Mouse (Mus musculus) hindbrain, embryonic 12.5 days (tissue): ENCODE data around the gene Ddx10. TPM values are rescaled to one million over a fixed set of nuclear protein-coding genes. Genes with fewer than 3 reads are reported as not detected.

Source experiments
- ATAC-seq: fragments of 200-750 bp; cut with Nextera tagmentation; 2 replicates; pipeline ENCODE4 v1.8.0; 2017; ENCODE audit warnings: moderate TSS enrichment; ENCODE audit not compliant: low FRiP score
- H3K27ac ChIP-seq: fragments of 300-500 bp; sonication (generic); 2 replicates; pipeline ENCODE4 v1.5.1; 2016; ENCODE audit warnings: mild to moderate bottlenecking
- H3K27me3 ChIP-seq: fragments of 300-500 bp; sonication (generic); 2 replicates; pipeline ENCODE4 v1.6.1; 2016; ENCODE audit warnings: mild to moderate bottlenecking
- H3K36me3 ChIP-seq: fragments of 300-500 bp; sonication (generic); 2 replicates; pipeline ENCODE4 v1.6.1; 2016; ENCODE audit warnings: mild to moderate bottlenecking
- H3K4me1 ChIP-seq: fragments of 300-500 bp; sonication (generic); 2 replicates; pipeline ENCODE4 v1.6.1; 2016
- H3K4me2 ChIP-seq: fragments of 300-500 bp; sonication (generic); replicated peaks from 2 replicates; pipeline ENCODE4 v1.6.1; 2016; ENCODE audit warnings: mild to moderate bottlenecking
- H3K4me3 ChIP-seq: fragments of 300-500 bp; sonication (generic); 2 replicates; pipeline ENCODE4 v1.5.1; 2016; ENCODE audit warnings: mild to moderate bottlenecking
- H3K9ac ChIP-seq: fragments of 300-500 bp; sonication (generic); 2 replicates; pipeline ENCODE4 v1.6.1; 2016; ENCODE audit warnings: mild to moderate bottlenecking, moderate library complexity
- H3K9me3 ChIP-seq: fragments of 300-500 bp; sonication (generic); replicated peaks from 2 replicates; pipeline ENCODE4 v1.6.1; 2016; ENCODE audit warnings: mild to moderate bottlenecking
- WGBS: fragments of 180-500 bp; shearing (Covaris S2); methylation state at CpG from one replicate; pipeline ENCODE4 v1.1.7; 2016; 5-methylcytosine and 5-hydroxymethylcytosine counted together
- polyA plus RNA-seq: library from polyadenylated mRNA; unstranded; fragments of >200 nt; fragmentation: Nextera tagmentation; extraction: Ambion mirVana; gene quantifications from 2 replicates; pipeline ENCODE4 v1.2.1, GENCODE M21; 2016

Gene Ddx10
- polyA plus RNA-seq, 1 experiment from 2014 or later, result 28.1 TPM

DNA sequence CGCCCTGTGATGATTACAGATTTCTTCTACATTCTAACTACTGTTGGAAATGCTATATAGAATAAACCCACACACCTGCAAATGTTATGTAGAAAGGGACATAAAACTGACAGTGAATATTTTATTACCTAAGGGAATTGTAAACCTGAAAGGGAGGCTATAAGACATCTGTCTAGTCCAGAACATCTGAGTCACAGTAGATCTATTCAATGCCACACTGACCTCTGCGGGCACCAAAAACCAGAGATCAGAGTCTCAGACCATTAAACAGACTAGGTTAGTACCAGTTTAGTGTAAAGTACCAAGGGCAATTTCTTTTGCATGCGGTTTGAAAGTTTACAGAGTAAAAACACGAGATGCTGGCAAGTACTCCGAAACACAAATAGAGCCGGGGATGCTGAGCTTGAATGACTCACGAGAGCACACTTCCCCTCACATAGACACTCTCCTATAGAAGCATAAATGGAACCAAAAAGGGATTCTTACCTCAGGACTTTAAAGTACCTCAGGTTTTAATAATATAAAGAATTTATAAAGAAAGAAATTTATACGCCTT lies 107.2 kb downstream of the Ddx10 start:
- Histone ChIP-seq H3K4me1 (no peaks in the 10 kb centered on the region), H3K9me3 (no peaks in the 10 kb centered on the region), H3K4me2 (no peak overlapping the region), H3K27me3 (no peaks in the 10 kb centered on the region), H3K27ac (no peak overlapping the region), H3K9ac (no peak overlapping the region), H3K4me3 (no peak overlapping the region), H3K36me3 (no peaks in the 10 kb centered on the region)
- no peak for ATAC-seq
- WGBS, result 93% methylated on average over 8 of the region's 8 CpGs

DNA sequence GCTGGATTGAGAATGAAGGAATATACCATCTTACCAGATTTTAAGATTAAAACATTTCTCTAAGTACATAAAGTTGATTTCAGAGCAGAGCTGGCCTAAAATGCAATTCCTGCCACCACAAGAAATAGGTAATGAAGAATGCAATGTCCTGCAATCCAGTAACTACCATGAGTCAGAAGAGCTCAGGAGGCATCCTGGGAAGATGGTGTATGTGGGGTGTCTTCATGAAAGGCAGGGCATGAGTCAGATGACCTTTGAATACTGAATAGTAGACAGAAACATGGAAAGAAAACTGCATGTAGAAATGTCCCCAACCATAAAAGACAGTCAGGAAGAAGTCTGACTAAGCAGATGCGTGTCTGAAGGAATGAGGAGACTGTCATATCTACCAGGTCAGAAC lies 115.0 kb downstream of the Ddx10 start:
- no peak overlapping the region for H3K4me3 ChIP-seq
- H3K27me3 ChIP-seq, result no peaks in the 10 kb centered on the region
- H3K4me2 ChIP-seq, result no peak overlapping the region
- no peaks in the 10 kb centered on the region for H3K4me1 ChIP-seq
- ATAC-seq, result no peak
- 100% methylated on average over 1 of the region's 1 CpGs for WGBS
- no peak overlapping the region for H3K27ac ChIP-seq
- H3K9me3 ChIP-seq, result no peaks in the 10 kb centered on the region
- H3K9ac ChIP-seq, result no peak overlapping the region
- no peaks in the 10 kb centered on the region for H3K36me3 ChIP-seq

DNA sequence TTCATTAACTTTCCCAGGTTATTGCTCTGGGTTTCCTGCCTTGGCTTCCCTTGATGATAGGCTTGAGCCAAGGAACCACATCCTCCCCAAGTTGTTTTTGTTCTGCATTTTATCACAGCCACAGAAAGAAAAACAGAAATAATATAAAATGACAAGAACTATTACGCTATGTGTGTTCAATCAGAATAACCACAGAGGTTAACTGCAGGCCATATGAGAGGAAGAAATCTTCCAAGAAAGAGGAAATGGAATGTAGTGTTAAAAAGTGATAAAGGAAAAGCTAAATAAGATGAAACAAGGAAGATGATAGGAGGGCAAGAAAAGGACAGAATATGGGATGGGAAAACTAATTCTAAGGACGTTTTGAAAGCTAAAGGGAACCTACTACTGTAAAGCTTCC lies 117.4 kb downstream of the Ddx10 start:
- Histone ChIP-seq H3K36me3 (no peaks in the 10 kb centered on the region), H3K4me1 (no peaks in the 10 kb centered on the region), H3K27ac (no peak overlapping the region), H3K4me2 (no peak overlapping the region), H3K9ac (no peak overlapping the region), H3K27me3 (no peaks in the 10 kb centered on the region), H3K9me3 (no peaks in the 10 kb centered on the region), H3K4me3 (no peak overlapping the region)
- ATAC-seq, result no peak
- WGBS, result 86% methylated on average over 2 of the region's 2 CpGs

DNA sequence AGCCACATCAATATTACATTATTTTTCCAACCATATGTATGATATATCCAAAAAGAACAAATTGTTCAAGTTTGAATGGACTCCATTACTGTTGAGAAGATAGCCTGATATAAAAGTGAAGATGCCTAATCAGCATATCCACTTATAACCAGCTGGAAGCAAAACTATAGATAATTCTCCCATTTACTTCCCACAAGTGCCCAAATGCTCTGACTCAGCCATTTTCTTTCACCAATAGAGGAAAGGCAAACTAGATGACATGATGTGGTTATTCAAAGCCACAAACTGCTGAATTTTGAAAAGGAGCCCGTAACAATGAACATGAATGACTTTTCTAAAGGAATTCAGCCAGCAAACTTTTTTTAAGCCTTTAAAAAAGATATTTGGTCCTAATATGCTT lies 146.8 kb downstream of the Ddx10 start:
- Histone ChIP-seq H3K9ac (no peak overlapping the region), H3K4me3 (no peak overlapping the region), H3K9me3 (no peaks in the 10 kb centered on the region), H3K4me1 (no peaks in the 10 kb centered on the region), H3K4me2 (no peak overlapping the region), H3K27ac (no peak overlapping the region), H3K36me3 (no peaks in the 10 kb centered on the region), H3K27me3 (no peaks in the 10 kb centered on the region)
- WGBS, result 84% methylated on average over 1 of the region's 1 CpGs
- ATAC-seq, result no peak

DNA sequence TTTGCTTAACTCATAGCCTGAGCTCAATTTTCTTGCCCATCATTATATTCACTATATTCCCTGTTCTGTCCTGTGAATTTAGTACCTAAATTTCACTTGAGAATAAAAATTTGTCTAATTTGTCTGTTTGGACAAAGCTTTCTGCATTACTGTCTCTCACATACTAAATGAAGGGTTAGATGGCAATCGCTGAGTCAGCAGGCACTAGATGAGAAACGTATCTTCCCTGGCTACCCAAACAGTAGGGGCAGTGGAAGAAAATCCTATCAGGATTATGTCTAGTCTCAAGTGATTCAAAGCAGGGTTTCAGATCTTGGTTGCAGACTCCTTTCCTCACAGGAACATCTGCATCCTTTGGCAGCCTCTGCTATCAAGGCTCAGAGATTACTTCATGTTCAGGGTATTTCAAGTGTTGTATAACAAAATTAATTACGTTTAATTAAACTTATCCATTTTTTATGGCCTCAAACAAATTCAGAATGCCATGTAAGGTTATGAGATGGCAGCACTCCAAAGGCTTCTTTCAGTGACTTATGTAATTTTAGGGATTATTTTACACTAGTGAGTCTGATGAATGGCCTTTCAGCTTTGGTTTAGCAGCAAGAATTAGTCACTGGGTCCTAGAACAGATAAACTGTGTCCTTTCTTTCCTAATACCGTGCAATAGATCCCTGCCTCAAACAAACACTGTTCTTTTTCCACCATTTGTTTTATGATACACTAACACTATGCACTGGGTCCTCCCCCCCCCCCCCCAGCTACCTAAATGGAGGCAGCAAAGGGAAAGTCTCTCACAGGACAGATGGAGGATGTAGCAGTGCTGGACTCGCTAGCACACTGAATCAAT lies 152.3 kb downstream of the Ddx10 start:
- no peak for ATAC-seq
- no peaks in the 10 kb centered on the region for H3K27me3 ChIP-seq
- no peaks in the 10 kb centered on the region for H3K9me3 ChIP-seq
- H3K27ac ChIP-seq, result no peak overlapping the region
- H3K4me2 ChIP-seq, result no peak overlapping the region
- H3K4me3 ChIP-seq, result no peak overlapping the region
- H3K36me3 ChIP-seq, result no peaks in the 10 kb centered on the region
- WGBS, result 85% methylated on average over 5 of the region's 5 CpGs
- H3K4me1 ChIP-seq, result no peaks in the 10 kb centered on the region
- H3K9ac ChIP-seq, result no peak overlapping the region

DNA sequence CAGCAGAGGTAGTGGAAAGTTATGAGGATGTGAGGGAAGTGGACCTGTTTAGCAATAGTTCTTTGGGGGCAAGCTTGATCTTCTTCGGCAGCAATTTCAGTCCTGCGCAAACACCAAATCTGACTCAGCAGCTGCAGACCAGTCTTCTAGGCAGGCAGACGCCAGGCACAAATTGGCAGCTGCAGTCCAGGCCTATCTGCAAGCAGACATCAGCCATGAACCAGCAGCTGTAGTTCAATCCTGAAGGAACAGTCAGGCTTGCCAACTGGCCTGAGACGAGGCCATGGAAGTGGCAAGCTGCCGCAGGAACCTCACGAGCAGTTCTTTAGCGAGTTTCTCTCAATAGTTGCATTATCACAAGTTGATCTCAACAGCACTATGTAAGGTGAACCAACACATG lies 153.3 kb downstream of the Ddx10 start:
- no peaks in the 10 kb centered on the region for H3K4me1 ChIP-seq
- no peaks in the 10 kb centered on the region for H3K27me3 ChIP-seq
- no peaks in the 10 kb centered on the region for H3K9me3 ChIP-seq
- no peak overlapping the region for H3K4me3 ChIP-seq
- H3K27ac ChIP-seq, result no peak overlapping the region
- H3K36me3 ChIP-seq, result no peaks in the 10 kb centered on the region
- no peak overlapping the region for H3K9ac ChIP-seq
- WGBS, result 93% methylated on average over 7 of the region's 7 CpGs
- no peak for ATAC-seq
- H3K4me2 ChIP-seq, result no peak overlapping the region

DNA sequence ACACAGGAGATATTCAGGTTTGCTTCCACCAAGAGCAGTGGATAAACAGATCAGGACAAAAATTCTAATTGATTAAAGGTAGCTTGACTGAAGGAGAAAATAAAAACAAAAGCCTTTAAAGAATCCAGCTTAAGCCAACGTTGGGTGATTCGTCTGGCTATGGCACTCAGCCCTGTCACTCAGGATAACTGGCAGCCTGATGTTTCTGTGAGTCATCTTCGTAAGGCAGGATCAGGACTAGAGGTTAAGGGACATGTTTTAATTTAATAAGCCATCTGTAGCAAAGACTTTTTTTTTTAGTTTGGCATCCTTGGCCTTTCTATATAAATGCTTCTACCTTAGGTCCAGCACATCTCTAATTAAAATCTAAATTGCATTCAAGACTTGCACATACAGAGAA lies 170.2 kb downstream of the Ddx10 start:
- Histone ChIP-seq H3K9me3 (no peaks in the 10 kb centered on the region), H3K4me3 (no peak overlapping the region), H3K4me2 (no peak overlapping the region), H3K36me3 (no peaks in the 10 kb centered on the region), H3K4me1 (no peaks in the 10 kb centered on the region), H3K9ac (no peak overlapping the region), H3K27me3 (no peaks in the 10 kb centered on the region), H3K27ac (no peak overlapping the region)
- WGBS, result 68% methylated on average over 3 of the region's 3 CpGs
- ATAC-seq, result no peak

DNA sequence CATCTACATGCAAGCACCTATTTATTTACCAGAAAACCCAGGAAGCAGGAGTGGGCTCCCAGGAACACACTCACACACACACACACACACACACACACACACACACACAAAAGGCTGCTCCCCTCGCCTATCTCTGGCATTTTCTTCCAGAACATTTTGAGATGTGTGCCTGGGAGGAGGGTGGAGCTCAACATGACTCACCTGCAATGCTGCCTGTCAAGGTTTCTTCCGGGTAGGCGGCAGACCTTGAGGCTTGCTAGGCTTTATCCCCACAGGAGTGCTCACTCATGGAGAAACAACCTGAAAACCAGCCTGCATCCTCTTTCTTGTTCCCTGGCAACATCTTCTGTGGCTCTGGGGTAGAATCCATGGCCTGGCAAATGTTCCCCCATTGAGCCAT lies 171.9 kb downstream of the Ddx10 start:
- H3K27ac ChIP-seq, result no peak overlapping the region
- WGBS, result 77% methylated on average over 3 of the region's 3 CpGs
- no peaks in the 10 kb centered on the region for H3K27me3 ChIP-seq
- H3K9ac ChIP-seq, result no peak overlapping the region
- no peak overlapping the region for H3K4me3 ChIP-seq
- no peaks in the 10 kb centered on the region for H3K9me3 ChIP-seq
- H3K36me3 ChIP-seq, result no peaks in the 10 kb centered on the region
- no peak overlapping the region for H3K4me2 ChIP-seq
- no peak for ATAC-seq
- no peaks in the 10 kb centered on the region for H3K4me1 ChIP-seq

DNA sequence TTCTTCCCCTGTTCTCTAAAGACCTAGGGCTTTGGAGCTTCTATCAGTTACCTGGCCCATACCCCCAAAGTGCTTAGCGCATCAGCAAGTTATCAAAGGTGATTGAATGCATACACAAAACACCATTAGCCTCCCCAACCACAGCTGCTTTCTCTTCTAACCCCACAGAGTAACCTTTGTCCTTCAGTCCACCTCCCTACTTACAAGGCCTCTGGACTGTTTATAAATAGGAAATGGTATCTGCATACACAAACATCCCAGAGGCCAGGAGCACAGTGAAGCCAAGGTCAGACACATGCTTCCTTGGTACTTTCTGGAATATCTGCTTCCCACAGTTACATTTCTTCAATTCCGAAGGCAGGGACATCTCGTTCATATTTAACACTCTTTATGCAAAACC lies 173.4 kb downstream of the Ddx10 start:
- 93% methylated on average over 3 of the region's 3 CpGs for WGBS
- no peak for ATAC-seq
- no peaks in the 10 kb centered on the region for H3K27me3 ChIP-seq

DNA sequence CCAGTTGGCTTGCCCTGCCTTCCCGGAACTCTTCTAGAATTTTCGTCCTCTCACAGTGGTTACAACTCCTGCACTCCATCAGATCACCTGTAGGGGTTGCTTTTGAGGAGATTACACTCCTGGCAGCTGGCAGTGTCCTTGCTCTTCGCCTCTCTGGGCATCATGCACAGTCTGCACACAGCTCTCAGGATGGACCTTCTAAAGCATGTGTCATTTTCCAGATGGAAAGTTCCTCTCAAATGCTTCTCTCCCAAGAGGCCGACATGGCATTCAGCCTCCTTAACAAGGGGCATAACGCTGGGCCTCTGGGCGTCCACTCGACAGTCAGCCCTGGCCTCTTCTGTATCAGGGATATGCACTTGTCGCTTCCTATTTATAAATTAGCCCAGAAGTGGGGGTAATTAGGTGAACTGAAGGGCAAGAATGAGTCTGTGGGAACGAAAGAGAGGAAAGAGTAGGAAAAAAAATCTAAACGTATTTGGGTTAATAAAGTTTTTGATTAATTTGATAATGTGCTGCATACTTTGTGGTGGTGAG lies 174.2 kb downstream of the Ddx10 start:
- no peaks in the 10 kb centered on the region for H3K36me3 ChIP-seq
- no peak overlapping the region for H3K9ac ChIP-seq
- no peak overlapping the region for H3K4me3 ChIP-seq
- H3K27ac ChIP-seq, result no peak overlapping the region
- no peaks in the 10 kb centered on the region for H3K9me3 ChIP-seq
- 86% methylated on average over 10 of the region's 10 CpGs for WGBS
- no peaks in the 10 kb centered on the region for H3K27me3 ChIP-seq
- no peak for ATAC-seq
- no peaks in the 10 kb centered on the region for H3K4me1 ChIP-seq
- H3K4me2 ChIP-seq, result no peak overlapping the region

More for the DNA sequence above, 173.4 kb downstream of the Ddx10 start:
- Histone ChIP-seq H3K4me2 (no peak overlapping the region), H3K4me3 (no peak overlapping the region), H3K36me3 (no peaks in the 10 kb centered on the region), H3K27ac (no peak overlapping the region), H3K9me3 (no peaks in the 10 kb centered on the region), H3K9ac (no peak overlapping the region), H3K4me1 (no peaks in the 10 kb centered on the region)

DNA sequence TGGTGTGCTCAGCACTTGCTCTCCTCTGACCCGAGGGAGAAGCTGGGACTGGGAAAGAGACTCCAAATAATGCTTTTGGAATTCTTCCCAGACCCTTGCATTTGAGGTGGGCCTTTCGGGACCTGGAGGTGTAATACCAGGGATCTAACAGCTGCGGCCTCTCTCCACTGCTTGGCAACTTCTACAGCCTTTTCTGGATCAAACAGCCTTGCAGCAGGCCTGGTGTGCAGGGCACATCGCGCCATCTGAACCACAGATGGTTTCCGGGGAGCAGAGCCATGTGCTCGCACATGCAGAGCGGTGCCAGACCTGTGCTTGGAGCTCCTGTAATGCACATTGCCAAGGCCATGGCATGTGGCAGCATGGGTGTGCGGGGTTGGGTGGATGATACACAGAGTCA lies 175.8 kb downstream of the Ddx10 start:
- Histone ChIP-seq H3K36me3 (no peaks in the 10 kb centered on the region), H3K9me3 (no peaks in the 10 kb centered on the region), H3K4me2 (no peak overlapping the region), H3K27me3 (no peaks in the 10 kb centered on the region), H3K27ac (no peak overlapping the region), H3K4me3 (no peak overlapping the region), H3K9ac (no peak overlapping the region), H3K4me1 (no peaks in the 10 kb centered on the region)
- no peak for ATAC-seq
- 91% methylated on average over 9 of the region's 9 CpGs for whole genome bisulfite sequencing

DNA sequence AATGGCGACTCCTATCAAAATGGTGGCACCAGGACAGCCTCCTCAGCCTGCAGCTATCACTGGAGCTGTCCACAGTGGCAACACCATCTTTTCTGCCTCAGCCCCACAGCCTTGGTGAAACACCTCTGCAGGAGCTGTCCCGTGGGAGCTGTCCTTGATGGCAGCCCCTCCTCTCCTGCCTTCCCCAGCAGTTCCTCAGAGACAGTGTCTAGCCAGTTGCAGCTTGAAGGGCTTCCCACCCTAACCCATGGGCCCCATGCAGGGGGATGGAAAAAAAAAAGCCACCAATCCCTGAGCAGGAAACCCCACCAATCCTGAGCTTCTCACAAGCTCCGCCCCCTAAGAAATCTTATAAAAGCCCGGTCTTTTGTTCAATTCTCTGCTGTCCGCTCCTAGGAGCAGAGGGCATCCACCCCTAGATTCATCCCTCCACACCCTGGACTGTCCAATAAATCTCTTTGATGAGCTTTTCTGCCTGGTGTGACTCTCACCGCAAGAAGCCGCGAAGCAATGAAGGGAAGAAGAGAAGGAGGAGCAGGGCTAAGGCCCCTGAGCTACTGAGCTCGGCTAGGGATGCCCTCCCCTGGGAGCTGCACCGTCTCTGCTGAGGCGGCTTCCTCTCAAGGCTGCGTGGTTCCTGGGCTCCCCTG lies 176.9 kb downstream of the Ddx10 start:
- no peaks in the 10 kb centered on the region for H3K36me3 ChIP-seq
- H3K4me2 ChIP-seq, result no peak overlapping the region
- H3K27me3 ChIP-seq, result no peaks in the 10 kb centered on the region
- peaks cover 9% of the 10 kb centered on the region; the same call in 1 of the 2 replicates for H3K4me1 ChIP-seq
- ATAC-seq, result no peak
- no peaks in the 10 kb centered on the region for H3K9me3 ChIP-seq
- 69% methylated on average over 12 of the region's 12 CpGs for WGBS
- no peak overlapping the region for H3K9ac ChIP-seq
- no peak overlapping the region for H3K4me3 ChIP-seq
- no peak overlapping the region for H3K27ac ChIP-seq
